Mouse (Mus musculus): ENCODE measurements around the gene Gprasp2. TPM values are rescaled to one million over a fixed set of nuclear protein-coding genes. Genes with fewer than 3 reads are reported as not detected.
"Not testable (repeated sequence)": the region's sequence is repeated elsewhere in the genome, so short reads cannot be mapped to it uniquely, and the experiment has no call there.

Gprasp2 gene
- total and polyA plus RNA-seq, 2 experiments from 2014 or later, result 7.0 to 8.8 TPM

DNA sequence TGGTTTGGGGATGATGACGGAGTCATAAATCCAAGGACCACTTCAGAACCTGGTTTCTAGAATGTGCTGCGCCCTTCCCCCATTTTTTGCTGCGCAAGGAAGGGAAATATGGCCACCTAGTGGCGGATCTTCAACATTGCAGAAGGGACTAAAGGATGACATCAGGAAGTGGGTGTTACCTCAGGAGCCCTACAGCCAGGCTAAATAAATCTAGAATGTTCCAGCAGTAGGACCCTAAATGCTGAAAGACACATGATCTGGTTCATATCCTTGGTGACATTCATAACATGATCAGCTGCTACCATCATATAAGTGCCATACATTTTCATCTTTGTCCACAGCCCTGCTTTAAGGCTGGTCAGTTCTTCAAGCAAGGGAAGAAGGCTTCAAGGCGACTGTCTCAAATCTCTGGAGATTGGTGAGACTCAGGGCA lies 41.6 kb upstream of the Gprasp2 start, which contains the start of gene Bhlhb9:
TSS of gene Bhlhb9 (plus strand) at position 383 of the 433 bp plus-strand sequence.
- WGBS, result 11% methylated on average over 3 of the region's 5 CpGs
- DNase-seq (ENCODE audit: low spot score), result peak; percentile 54
- not testable (repeated sequence) for ATAC-seq (ENCODE audit: insufficient read depth, low read depth); H3K9me3 ChIP-seq (replicated peaks; ENCODE audit: control insufficient read depth, low read length); H3K4me1 ChIP-seq (ENCODE audit: control insufficient read depth, insufficient read depth); H3K27ac ChIP-seq (ENCODE audit: low read depth); H3K36me3 ChIP-seq (replicated peaks; ENCODE audit: control insufficient read depth, insufficient read depth, low read length); H3K27me3 ChIP-seq (ENCODE audit: control insufficient read depth, insufficient read depth, low read length)
- Histone ChIP-seq H3K4me3 (ENCODE audit: low read depth, low read length) (peak within 1 kb of the TSS; percentile 56), H3K4me2 (ENCODE audit: low read depth, low read length) (peak within 1 kb of the TSS; percentile 70), H3K9ac (replicated peaks; ENCODE audit: low read depth, low read length) (peak within 1 kb of the TSS; percentile 53)
- TF ChIP-seq CTCF (IDR thresholded peaks at IDR 0.05; ENCODE audit: low read depth), result peak; percentile 71

DNA sequence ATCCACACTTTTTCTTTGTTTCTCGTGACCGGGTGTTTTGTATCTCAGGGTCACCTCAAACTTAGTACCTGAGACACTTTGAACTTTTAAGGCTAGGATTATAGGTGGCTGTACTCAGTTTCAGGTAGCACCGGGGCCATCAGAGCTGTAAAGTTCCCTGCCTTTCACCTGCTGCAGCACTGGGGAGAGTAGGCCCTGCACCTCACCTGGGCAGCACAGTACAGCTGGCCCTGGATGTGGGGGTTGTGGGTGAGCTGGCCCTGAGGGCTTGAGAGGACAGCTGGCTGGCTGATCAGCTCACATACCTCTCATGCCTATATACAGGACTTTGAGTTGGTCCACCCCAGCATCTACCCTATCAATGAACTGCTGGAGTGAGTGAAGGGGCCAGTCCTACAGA lies 34.7 kb upstream of the Gprasp2 start:
- Histone ChIP-seq H3K27me3 (ENCODE audit: control insufficient read depth, insufficient read depth, low read length) (no peaks in the 10 kb centered on the region), H3K4me1 (ENCODE audit: control insufficient read depth, insufficient read depth) (no peaks in the 10 kb centered on the region), H3K9ac (replicated peaks; ENCODE audit: low read depth, low read length) (no peak overlapping the region), H3K4me3 (ENCODE audit: low read depth, low read length) (no peak overlapping the region), H3K27ac (ENCODE audit: low read depth) (no peak overlapping the region), H3K36me3 (replicated peaks; ENCODE audit: control insufficient read depth, insufficient read depth, low read length) (no peaks in the 10 kb centered on the region), H3K4me2 (ENCODE audit: low read depth, low read length) (no peak overlapping the region), H3K9me3 (replicated peaks; ENCODE audit: control insufficient read depth, low read length) (no peaks in the 10 kb centered on the region)
- ATAC-seq (ENCODE audit: insufficient read depth, low read depth) (no peak), DNase-seq (ENCODE audit: low spot score) (no peak)
- no peak for TF ChIP-seq EP300 (IDR thresholded peaks at IDR 0.05; ENCODE audit: low read depth)
- no peak for TF ChIP-seq CTCF (IDR thresholded peaks at IDR 0.05; ENCODE audit: low read depth)
- WGBS, result 85% methylated on average over 3 of the region's 3 CpGs

DNA sequence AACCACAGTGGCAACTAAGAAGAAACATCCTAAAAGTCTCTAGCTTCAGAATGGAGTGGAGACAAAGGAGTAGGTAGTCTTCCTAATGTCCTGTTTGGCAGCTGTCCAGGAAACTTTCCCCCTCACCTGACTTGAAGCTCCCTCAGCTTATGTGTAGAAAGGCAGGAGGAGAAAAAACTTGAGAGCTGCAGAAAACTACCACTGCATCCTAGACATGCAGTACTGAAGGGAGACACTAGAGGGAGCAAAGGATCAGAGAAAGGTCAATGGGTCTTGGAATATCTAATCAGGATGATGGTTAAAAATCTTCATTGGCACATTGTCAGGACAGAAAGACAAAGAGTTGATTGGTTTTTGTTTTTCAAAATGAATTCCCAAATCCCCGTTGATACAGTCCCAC lies 33.1 kb upstream of the Gprasp2 start:
- ATAC-seq (ENCODE audit: insufficient read depth, low read depth) (no peak), DNase-seq (ENCODE audit: low spot score) (no peak)
- Histone ChIP-seq H3K9ac (replicated peaks; ENCODE audit: low read depth, low read length) (no peak overlapping the region), H3K4me3 (ENCODE audit: low read depth, low read length) (no peak overlapping the region), H3K36me3 (replicated peaks; ENCODE audit: control insufficient read depth, insufficient read depth, low read length) (no peaks in the 10 kb centered on the region), H3K9me3 (replicated peaks; ENCODE audit: control insufficient read depth, low read length) (no peaks in the 10 kb centered on the region), H3K4me2 (ENCODE audit: low read depth, low read length) (no peak overlapping the region), H3K27me3 (ENCODE audit: control insufficient read depth, insufficient read depth, low read length) (no peaks in the 10 kb centered on the region), H3K27ac (ENCODE audit: low read depth) (no peak overlapping the region), H3K4me1 (ENCODE audit: control insufficient read depth, insufficient read depth) (no peaks in the 10 kb centered on the region)
- TF ChIP-seq EP300 (IDR thresholded peaks at IDR 0.05; ENCODE audit: low read depth), result no peak
- peak; percentile 73 for TF ChIP-seq CTCF (IDR thresholded peaks at IDR 0.05; ENCODE audit: low read depth)
- 4% methylated on average over 1 of the region's 1 CpGs for WGBS

DNA sequence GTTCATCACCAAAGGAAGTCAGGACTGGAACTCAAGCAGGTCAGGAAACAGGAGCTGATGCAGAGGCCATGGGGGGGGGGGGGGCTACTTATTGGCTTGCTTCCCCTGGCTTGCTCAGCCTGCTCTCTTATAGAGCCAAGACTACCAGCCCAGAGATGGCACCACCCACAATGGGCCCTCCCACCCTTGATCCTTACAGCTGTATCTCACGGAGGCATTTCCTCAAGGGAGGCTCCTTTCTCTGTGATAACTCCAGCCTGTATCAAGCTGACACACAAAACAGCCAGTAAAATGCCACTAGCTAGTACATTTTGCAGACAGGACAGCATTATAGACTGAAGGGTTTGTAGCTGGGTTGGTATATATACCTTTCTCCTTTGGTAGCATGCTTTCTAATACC lies 2.9 kb upstream of the Gprasp2 start:
- H3K4me2 ChIP-seq (ENCODE audit: low read depth, low read length); H3K4me3 ChIP-seq (ENCODE audit: low read depth, low read length); H3K4me1 ChIP-seq (ENCODE audit: control insufficient read depth, insufficient read depth); H3K9ac ChIP-seq (replicated peaks; ENCODE audit: low read depth, low read length); H3K9me3 ChIP-seq (replicated peaks; ENCODE audit: control insufficient read depth, low read length); H3K27me3 ChIP-seq (ENCODE audit: control insufficient read depth, insufficient read depth, low read length); DNase-seq (ENCODE audit: low spot score); H3K36me3 ChIP-seq (replicated peaks; ENCODE audit: control insufficient read depth, insufficient read depth, low read length); ATAC-seq (ENCODE audit: insufficient read depth, low read depth); H3K27ac ChIP-seq (ENCODE audit: low read depth): not testable (repeated sequence)
- 38% methylated on average over 1 of the region's 1 CpGs for WGBS

DNA sequence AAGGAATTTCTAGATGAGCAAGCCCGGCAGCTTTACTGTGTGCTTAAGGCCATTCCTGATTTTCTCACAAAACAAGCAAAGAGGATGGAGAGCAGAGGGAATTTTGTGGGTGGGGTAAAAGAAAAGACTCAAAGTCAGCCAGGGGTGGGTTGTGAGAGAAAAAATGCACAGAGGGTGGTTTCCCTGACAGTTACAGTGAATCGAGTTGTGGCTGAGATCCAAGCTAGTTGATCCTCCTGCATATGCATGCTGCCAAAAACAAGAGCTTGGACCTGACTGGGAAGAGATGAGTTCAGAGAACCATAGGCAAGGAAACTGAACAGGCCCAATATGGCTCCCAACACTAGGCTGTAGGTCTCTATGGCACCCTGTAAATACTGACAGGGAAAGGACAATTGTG lies 938 bp upstream of the Gprasp2 start:
- 53% methylated on average over 2 of the region's 2 CpGs for WGBS
- no peaks in the 10 kb centered on the region for H3K36me3 ChIP-seq (replicated peaks; ENCODE audit: control insufficient read depth, insufficient read depth, low read length)
- no peak overlapping the region for H3K4me2 ChIP-seq (ENCODE audit: low read depth, low read length)
- ATAC-seq (ENCODE audit: insufficient read depth, low read depth), result no peak
- no peak overlapping the region for H3K4me3 ChIP-seq (ENCODE audit: low read depth, low read length)
- no peak overlapping the region for H3K27ac ChIP-seq (ENCODE audit: low read depth)
- no peak for DNase-seq (ENCODE audit: low spot score)
- TF ChIP-seq EP300 (IDR thresholded peaks at IDR 0.05; ENCODE audit: low read depth), result no peak
- TF ChIP-seq CTCF (IDR thresholded peaks at IDR 0.05; ENCODE audit: low read depth), result no peak
- H3K9ac ChIP-seq (replicated peaks; ENCODE audit: low read depth, low read length), result no peak overlapping the region
- no peaks in the 10 kb centered on the region for H3K4me1 ChIP-seq (ENCODE audit: control insufficient read depth, insufficient read depth)
- no peaks in the 10 kb centered on the region for H3K9me3 ChIP-seq (replicated peaks; ENCODE audit: control insufficient read depth, low read length)
- H3K27me3 ChIP-seq (ENCODE audit: control insufficient read depth, insufficient read depth, low read length), result no peaks in the 10 kb centered on the region
